Mouse (Mus musculus) stomach, postnatal 0 days (tissue): ENCODE measurements around the gene Sbpl.
"Not testable (repeated sequence)": the region's sequence is repeated elsewhere in the genome, so short reads cannot be mapped to it uniquely, and the experiment has no call there.

Experiments
- CTCF ChIP-seq: IDR thresholded peaks from 2 replicates; pipeline ENCODE4 v1.5.1; 2016; ENCODE audit warnings: antibody characterized with exemption, low read depth, mild to moderate bottlenecking, moderate library complexity
- EP300 ChIP-seq: optimal IDR thresholded peaks from 2 replicates; pipeline ENCODE3; 2016; ENCODE audit warnings: antibody characterized with exemption

DNA sequence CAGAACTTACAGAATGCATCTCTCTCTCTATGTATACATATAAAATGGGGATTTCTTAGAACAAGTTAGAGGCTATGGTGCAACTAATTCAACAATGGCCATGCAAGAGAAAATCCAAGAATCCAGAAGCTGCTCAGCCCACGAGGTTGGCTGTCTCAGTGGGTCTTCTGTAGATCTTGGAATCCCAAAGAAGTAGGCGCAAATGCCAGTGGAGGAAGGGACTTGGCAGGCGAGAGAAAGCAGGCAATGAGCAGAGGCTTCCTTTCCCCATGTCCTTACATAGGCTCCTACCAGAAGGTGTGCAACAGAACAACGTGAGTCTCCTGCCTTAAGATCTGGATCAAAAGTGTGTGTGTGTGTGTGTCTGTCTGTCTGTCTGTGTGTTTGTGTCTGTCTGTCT lies 7.6 kb downstream of the Sbpl start:
- TF ChIP-seq CTCF, EP300: not testable (repeated sequence)
